Mouse (Mus musculus) thymus, adult 2 months (tissue): ENCODE results near the gene Dync2h1. TPM values are rescaled to one million over a fixed set of nuclear protein-coding genes. Genes with fewer than 3 reads are reported as not detected.
"Not testable (repeated sequence)": the region's sequence is repeated elsewhere in the genome, so short reads cannot be mapped to it uniquely, and the experiment has no call there.

Source experiments
- DNase-seq: peaks from one replicate; pipeline ENCODE4 v3.0.0; 2021
- H3K27ac ChIP-seq: fragments of 200-500 bp; 2 replicates; pipeline ENCODE4 v1.5.1; 2012; ENCODE audit warnings: low read length, control low read depth; ENCODE audit not compliant: control insufficient read depth, insufficient read depth
- H3K27me3 ChIP-seq: fragments of 200-500 bp; 2 replicates; pipeline ENCODE4 v1.6.1; 2012; ENCODE audit warnings: mild to moderate bottlenecking, low read length, moderate library complexity, mixed read lengths; ENCODE audit not compliant: control insufficient read depth, insufficient read depth
- H3K36me3 ChIP-seq: fragments of 200-500 bp; 2 replicates; pipeline ENCODE4 v1.6.1; 2012; ENCODE audit warnings: mild to moderate bottlenecking, low read length, moderate library complexity; ENCODE audit not compliant: control insufficient read depth, insufficient read depth
- H3K4me1 ChIP-seq: fragments of 200-500 bp; replicated peaks from 2 replicates; pipeline ENCODE4 v1.6.1; 2012; ENCODE audit warnings: low read length; ENCODE audit not compliant: control insufficient read depth, insufficient read depth
- H3K4me3 ChIP-seq: fragments of 200-500 bp; 2 replicates; pipeline ENCODE4 v1.5.1; 2012; ENCODE audit warnings: mild to moderate bottlenecking, low read length, control low read depth, moderate library complexity; ENCODE audit not compliant: control insufficient read depth, insufficient read depth
- CTCF ChIP-seq: fragments of 200-500 bp; IDR thresholded peaks from 2 replicates; pipeline ENCODE4 v1.5.1; 2012; ENCODE audit warnings: mild to moderate bottlenecking, control low read depth, low read length, moderate library complexity, borderline replicate concordance; ENCODE audit not compliant: control insufficient read depth, poor library complexity, insufficient read depth; ENCODE audit errors: extremely low read depth
- POLR2A ChIP-seq: fragments of 200-500 bp; IDR thresholded peaks from 2 replicates; pipeline ENCODE4 v1.6.1; 2012; ENCODE audit warnings: mild to moderate bottlenecking, low read length, control low read depth, moderate library complexity; ENCODE audit not compliant: control insufficient read depth, poor library complexity, insufficient read depth; ENCODE audit errors: extremely low read depth
- WGBS: fragments of 180-500 bp; shearing (Covaris S2); methylation state at CpG from one replicate; pipeline ENCODE4 v1.1.7; 2018; 5-methylcytosine and 5-hydroxymethylcytosine counted together
- polyA plus RNA-seq: library from polyadenylated mRNA; depleted of rRNA; stranded (reverse); fragments of >200 nt; gene quantifications from 2 replicates; pipeline ENCODE4 v1.2.3, GENCODE M21; 2012; rRNA removed

Dync2h1 gene
- 1.1 and 1.2 TPM in 2 replicates for polyA plus RNA-seq

DNA sequence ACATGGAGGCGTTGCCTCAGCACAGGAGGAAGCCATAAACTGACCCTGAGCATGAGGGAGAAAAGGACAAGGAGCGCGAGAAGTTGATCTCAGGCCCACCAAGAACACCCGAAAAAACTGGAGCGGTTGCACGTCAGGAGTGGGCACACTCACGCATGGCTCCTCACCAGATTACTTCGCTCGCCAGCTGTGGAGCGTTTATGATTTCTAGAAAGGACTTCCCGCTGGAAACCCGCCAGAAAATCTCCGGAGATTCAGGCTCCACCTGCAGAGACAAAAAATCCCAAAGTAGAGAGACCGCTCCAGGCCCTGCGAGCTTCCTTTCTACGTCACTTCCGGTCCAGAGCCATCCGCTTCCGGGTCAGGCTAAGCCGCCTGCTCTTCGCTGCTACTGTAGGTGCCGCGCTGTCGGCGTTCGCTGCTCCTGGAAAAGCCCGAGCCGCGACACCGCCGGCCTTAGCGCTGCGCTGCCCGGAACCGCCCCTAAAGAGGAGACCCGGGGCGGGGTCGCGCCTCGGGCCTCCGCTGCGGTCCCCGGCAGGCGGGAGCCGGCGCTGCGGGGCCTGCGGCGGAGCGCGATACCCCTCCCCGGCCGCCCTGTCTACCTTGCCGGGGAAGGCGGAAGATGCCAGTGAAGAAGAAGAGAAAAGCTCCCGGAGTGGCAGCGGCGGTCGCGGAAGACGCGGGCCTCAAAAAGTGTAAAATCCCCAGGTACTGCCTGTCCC is at the start of gene Dync2h1, which contains the start of gene Dcun1d5:
TSS of gene Dync2h1 (minus strand) at position 275 of the 725 bp plus-strand sequence.
TSS of gene Dcun1d5 (plus strand) at position 349 of the 725 bp plus-strand sequence.
- TF ChIP-seq POLR2A (peak; percentile 72), CTCF (0 out of 2 replicates have a peak, but pooled peaks have one; percentile 21)
- Histone ChIP-seq H3K36me3 (no peaks in the 10 kb centered on the region), H3K27ac (peak within 1 kb of the TSS; percentile 75), H3K27me3 (no peaks in the 10 kb centered on the region), H3K4me3 (peak within 1 kb of the TSS; percentile 89), H3K4me1 (peaks cover 5% of the 10 kb centered on the region)
- WGBS, result under 1% methylated on average over 60 of the region's 62 CpGs
- peak; percentile 92 for DNase-seq

DNA sequence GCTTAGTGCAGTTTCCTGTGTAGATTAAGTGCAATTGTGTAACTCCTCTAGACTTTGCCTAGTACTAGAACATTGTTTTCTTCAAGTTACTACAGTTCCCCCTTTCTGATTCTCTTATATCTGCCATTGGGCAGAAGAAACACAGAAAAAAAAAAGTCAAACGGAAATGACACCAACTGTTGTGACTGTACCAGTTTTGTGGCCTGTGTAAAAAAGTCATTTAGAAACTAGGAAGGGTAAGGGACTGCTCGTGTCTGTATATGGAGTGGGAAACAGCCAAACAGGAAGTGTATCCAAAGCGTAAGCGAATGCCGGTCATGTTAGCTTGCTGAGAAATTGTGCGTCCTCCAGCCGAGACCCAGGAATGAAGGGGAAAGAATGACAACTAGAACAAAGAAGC is 37.2 kb upstream of the Dync2h1 start:
- WGBS, result 35% methylated on average over 7 of the region's 7 CpGs
- TF ChIP-seq POLR2A (no peak), CTCF (no peak)
- H3K27me3 ChIP-seq, result no peaks in the 10 kb centered on the region
- peak; percentile 2 for DNase-seq
- H3K27ac ChIP-seq, result peak overlapping the region; percentile 47; the same call in 1 of the 2 replicates
- peaks cover 2% of the 10 kb centered on the region for H3K4me1 ChIP-seq
- H3K4me3 ChIP-seq, result no peak overlapping the region
- H3K36me3 ChIP-seq, result no peaks in the 10 kb centered on the region

GRCm38 (mm10) chr9:7221024-7221423 is 36.8 kb upstream of the Dync2h1 start:
- H3K27ac ChIP-seq, result no peak overlapping the region
- DNase-seq, result peak; percentile 15

GRCm38 (mm10) chr9:7216240-7216639 is 32.0 kb upstream of the Dync2h1 start:
- TF ChIP-seq POLR2A (no peak), CTCF (no peak)
- Histone ChIP-seq H3K27me3 (no peaks in the 10 kb centered on the region), H3K36me3 (no peaks in the 10 kb centered on the region; the same call in 1 of the 2 replicates), H3K27ac (no peak overlapping the region), H3K4me3 (no peak overlapping the region), H3K4me1 (no peaks in the 10 kb centered on the region)
- peak; percentile 10 for DNase-seq
- 28% methylated on average over 2 of the region's 2 CpGs for WGBS

More at GRCm38 (mm10) chr9:7221024-7221423, 36.8 kb upstream of the Dync2h1 start:
- Histone ChIP-seq H3K4me1 (peaks cover 2% of the 10 kb centered on the region), H3K27me3 (no peaks in the 10 kb centered on the region), H3K36me3 (no peaks in the 10 kb centered on the region), H3K4me3 (no peak overlapping the region)
- WGBS, result 68% methylated on average over 5 of the region's 5 CpGs
- TF ChIP-seq POLR2A (no peak), CTCF (no peak)

DNA sequence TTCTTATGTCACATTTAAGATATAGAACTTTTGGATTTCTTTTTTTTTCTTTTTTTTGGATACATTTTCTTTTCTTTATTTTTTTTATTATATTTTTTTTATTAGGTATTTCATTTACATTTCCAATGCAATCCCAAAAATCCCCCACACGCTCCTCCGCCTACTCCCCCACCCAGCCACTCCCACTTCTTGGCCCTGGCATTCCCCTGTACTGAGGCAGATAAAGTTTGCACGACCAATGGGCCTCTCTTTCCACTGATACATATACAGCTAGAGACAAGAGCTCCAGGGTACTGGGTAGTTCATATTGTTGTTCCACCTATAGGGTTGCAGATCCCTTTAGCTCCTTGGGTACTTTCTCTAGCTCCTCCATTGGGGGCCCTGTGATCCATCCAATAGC is 6.4 kb upstream of the Dync2h1 start:
- H3K4me1 ChIP-seq, H3K27ac ChIP-seq: not testable (repeated sequence)
- 96% methylated on average over 3 of the region's 3 CpGs for WGBS

DNA sequence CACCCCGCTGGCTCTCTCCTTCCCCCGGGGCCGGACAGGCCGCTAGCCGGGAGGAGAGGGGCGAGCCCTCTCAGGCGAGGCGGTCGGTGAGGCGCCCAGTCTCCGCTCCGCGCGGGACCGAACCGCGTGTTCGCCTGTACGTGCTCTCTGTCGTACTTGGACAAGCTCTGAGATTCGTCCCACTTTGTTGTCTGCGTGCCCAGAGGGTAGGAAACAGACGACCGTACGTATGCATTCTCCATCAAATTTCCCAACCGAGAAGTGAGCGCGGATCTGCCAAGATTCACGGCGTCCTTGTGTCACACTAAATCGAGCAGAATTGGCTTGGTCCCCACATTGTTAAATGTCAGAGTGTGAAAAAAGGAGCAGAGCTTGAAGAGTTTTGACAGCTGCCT is 648 bp upstream of the Dync2h1 start:
- under 1% methylated on average over 25 of the region's 31 CpGs for WGBS

More for the DNA sequence above, 6.4 kb upstream of the Dync2h1 start:
- not testable (repeated sequence) for H3K4me3 ChIP-seq, H3K27me3 ChIP-seq, H3K36me3 ChIP-seq, DNase-seq

More for the DNA sequence above, 648 bp upstream of the Dync2h1 start:
- Histone ChIP-seq H3K27ac (peak overlapping the region; percentile 10; the same call in 1 of the 2 replicates), H3K4me1 (peaks cover 5% of the 10 kb centered on the region), H3K36me3 (no peaks in the 10 kb centered on the region), H3K4me3 (peak overlapping the region; percentile 89), H3K27me3 (no peaks in the 10 kb centered on the region)
- DNase-seq, result no peak
- TF ChIP-seq CTCF (no peak), POLR2A (no peak)
